Mouse (Mus musculus) kidney, adult 9 months (tissue): Measurements from ENCODE around the gene Foxn1.

ENCODE experiments used
- DNase-seq: peaks from one replicate; pipeline ENCODE4 v3.0.0; 2022

Foxn1 gene

DNA sequence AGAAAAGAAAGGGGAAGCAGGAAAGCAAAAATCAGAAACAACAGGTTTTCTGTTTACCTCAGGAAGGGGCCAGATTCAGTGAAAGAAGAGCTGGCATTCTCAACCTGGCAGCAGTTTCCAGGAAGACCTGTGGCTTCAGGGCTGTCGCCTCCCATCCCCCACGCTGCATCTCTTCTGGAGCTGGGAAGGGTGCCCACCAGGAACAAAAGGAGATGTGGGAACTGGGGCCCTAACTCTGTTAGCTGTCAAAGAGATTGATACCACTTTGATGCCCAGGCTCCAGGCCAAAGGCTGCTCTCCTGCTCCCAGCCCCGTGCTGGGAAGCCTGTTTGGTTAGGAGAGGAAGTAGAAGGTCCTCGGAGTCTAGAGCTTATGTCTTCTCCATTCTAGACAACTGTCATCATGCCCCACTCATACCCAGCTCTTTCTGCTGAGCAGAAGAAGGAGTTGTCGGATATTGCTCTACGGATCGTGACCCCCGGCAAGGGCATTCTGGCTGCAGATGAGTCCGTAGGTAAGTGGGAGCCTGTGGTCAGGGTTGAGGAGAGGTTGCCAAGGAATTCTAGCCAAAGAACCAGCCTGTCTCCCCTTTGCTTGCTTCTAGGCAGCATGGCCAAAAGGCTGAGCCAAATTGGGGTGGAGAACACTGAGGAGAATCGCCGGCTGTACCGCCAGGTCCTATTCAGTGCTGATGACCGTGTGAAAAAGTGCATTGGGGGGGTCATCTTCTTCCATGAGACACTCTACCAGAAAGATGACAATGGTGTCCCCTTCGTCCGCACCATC lies 62.2 kb downstream of the Foxn1 start:
- DNase-seq, result no peak

- DNase-seq, result peak; percentile 95
Observed at GRCm38 (mm10) chr11:78322860-78323259, 63.5 kb downstream of the Foxn1 start, which contains the start of gene Aldoc. TSS of gene Aldoc (plus strand) at chr11:78322968.

GRCm38 (mm10) chr11:78322076-78322831 lies 64.1 kb downstream of the Foxn1 start:
- no peak for DNase-seq

DNA sequence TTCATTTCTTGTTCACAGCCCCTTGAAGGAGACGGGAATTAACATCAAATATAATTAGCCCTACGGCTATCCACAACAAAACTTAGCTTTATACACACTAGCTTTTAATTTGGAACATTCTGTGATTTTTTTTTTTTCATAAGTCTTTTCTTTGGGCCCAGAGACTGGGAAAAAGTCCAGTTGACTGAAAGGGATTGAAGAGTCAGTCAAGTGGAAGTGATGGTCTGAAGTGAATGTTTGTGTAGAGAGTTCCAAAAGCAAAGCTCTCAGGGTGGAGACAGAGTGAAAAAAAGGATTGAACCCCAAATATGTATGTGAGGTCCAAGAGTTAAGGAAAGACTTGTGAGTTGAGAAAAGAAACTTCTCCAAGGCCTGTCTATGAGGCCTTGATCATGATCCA lies 67.9 kb downstream of the Foxn1 start:
- no peak for DNase-seq

- no peak for DNase-seq
Observed at GRCm38 (mm10) chr11:78313662-78314061, 72.7 kb downstream of the Foxn1 start.

DNA sequence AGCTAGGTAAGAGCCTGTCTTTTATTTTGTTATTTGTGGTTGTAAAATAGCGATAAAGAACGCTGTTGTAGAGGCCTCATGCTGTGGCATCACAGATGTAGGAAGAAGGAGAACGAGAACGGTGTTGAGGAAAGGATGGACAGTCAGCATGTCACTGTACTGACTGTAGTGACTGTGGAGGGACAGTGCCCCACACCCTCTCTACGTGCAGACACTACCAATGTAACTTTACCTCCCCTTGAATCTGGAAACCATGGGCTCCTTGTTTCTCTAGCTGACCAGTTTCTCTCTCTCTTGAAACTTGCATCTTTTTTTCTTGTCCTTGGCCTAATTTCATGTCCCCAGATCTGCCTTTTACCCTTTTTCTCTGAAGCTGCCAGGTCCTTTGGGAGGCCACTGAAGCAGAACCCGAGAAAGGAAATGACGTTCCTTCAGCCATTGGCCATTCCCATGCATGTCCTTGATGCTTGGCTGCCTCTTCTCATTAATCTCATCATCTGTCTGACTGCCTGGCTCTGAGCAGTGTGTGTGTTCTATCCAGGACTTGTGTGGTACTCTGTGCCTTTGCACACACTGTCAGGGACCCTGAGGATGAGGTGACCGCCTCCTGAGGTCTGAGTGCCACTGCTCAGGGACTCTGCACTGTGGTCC lies 75.4 kb downstream of the Foxn1 start:
- no peak for DNase-seq
